Mouse (Mus musculus): Measurements from ENCODE around the gene Sema3a. TPM values are rescaled to one million over a fixed set of nuclear protein-coding genes. Genes with fewer than 3 reads are reported as not detected.

Gene Sema3a
- polyA plus RNA-seq, 1 experiment from 2014 or later = 7.5 TPM

- DNase-seq (ENCODE audit: low read depth, low spot score) (no peak), ATAC-seq (peak; percentile 72)
- no peaks in the 10 kb centered on the region for H3K27me3 ChIP-seq
Observed at GRCm38 (mm10) chr5:13547472-13548209, 422.4 kb downstream of the Sema3a start.

GRCm38 (mm10) chr5:13548210-13548554, 423.0 kb downstream of the Sema3a start:
- ChIA-PET CTCF (interaction anchor here (0.9 to 1.4 kb wide), 4 partner anchors 19 to 63 kb away, joined by 3 read pairs; no protein-coding TSS in a partner anchor), POLR2A (no interaction called here)
- peak; percentile 61 for ATAC-seq
- no peak for TF ChIP-seq CTCF (IDR thresholded peaks at IDR 0.05)
- no peak for DNase-seq (ENCODE audit: low read depth, low spot score)
- no peaks in the 10 kb centered on the region for H3K27me3 ChIP-seq
- in situ Hi-C loops (cut with MboI; ENCODE audit: low pct_unique_long_range_greater_than_20kb) = no loop called here

More at GRCm38 (mm10) chr5:13547472-13548209, 422.4 kb downstream of the Sema3a start:
- no peak for TF ChIP-seq CTCF (IDR thresholded peaks at IDR 0.05)
- CTCF ChIA-PET = interaction anchor here (0.9 to 1.4 kb wide), 4 partner anchors 19 to 63 kb away, joined by 3 read pairs; no protein-coding TSS in a partner anchor
- in situ Hi-C loops (cut with MboI; ENCODE audit: low pct_unique_long_range_greater_than_20kb) = no loop called here
- POLR2A ChIA-PET = no interaction called here

GRCm38 (mm10) chr5:13549080-13549479, 423.9 kb downstream of the Sema3a start:
- no peaks in the 10 kb centered on the region for H3K27me3 ChIP-seq
- no peak for ATAC-seq
- ChIA-PET CTCF (interaction anchor here (0.6 to 1.7 kb wide), 2 partner anchors 11 to 17 kb away, joined by 3 to 5 read pairs; no protein-coding TSS in a partner anchor), POLR2A (interaction anchor here (0.7 kb wide), 1 partner anchor 1500 kb away, joined by 8 read pairs; no protein-coding TSS in a partner anchor)
- in situ Hi-C loops (cut with MboI; ENCODE audit: low pct_unique_long_range_greater_than_20kb) = no loop called here
- DNase-seq (ENCODE audit: low read depth, low spot score) = no peak
- TF ChIP-seq CTCF (IDR thresholded peaks at IDR 0.05) = no peak

GRCm38 (mm10) chr5:13550953-13551352, 425.7 kb downstream of the Sema3a start:
- no peaks in the 10 kb centered on the region for H3K27me3 ChIP-seq
- ChIA-PET CTCF (no interaction called here), POLR2A (no interaction called here)
- TF ChIP-seq CTCF (IDR thresholded peaks at IDR 0.05) = no peak
- ATAC-seq = no peak
- in situ Hi-C loops (cut with MboI; ENCODE audit: low pct_unique_long_range_greater_than_20kb) = no loop called here
- no peak for DNase-seq (ENCODE audit: low read depth, low spot score)

GRCm38 (mm10) chr5:13557257-13557656, 432.0 kb downstream of the Sema3a start:
- POLR2A ChIA-PET = interaction anchor here (0.6 kb wide), 1 partner anchor 58 kb away, joined by 3 read pairs; no protein-coding TSS in a partner anchor
- in situ Hi-C loops (cut with MboI; ENCODE audit: low pct_unique_long_range_greater_than_20kb) = no loop called here

GRCm38 (mm10) chr5:13573867-13574266, 448.7 kb downstream of the Sema3a start:
- ATAC-seq (no peak), DNase-seq (ENCODE audit: low read depth, low spot score) (no peak)
- ChIA-PET CTCF (interaction anchor here (1.5 kb wide), 1 partner anchor 12 kb away, joined by 5 read pairs; no protein-coding TSS in a partner anchor), POLR2A (no interaction called here)
- in situ Hi-C loops (cut with MboI; ENCODE audit: low pct_unique_long_range_greater_than_20kb) = no loop called here
- no peaks in the 10 kb centered on the region for H3K27me3 ChIP-seq
- no peak for TF ChIP-seq CTCF (IDR thresholded peaks at IDR 0.05)

More at GRCm38 (mm10) chr5:13557257-13557656, 432.0 kb downstream of the Sema3a start:
- CTCF ChIA-PET = no interaction called here
- no peaks in the 10 kb centered on the region for H3K27me3 ChIP-seq
- ATAC-seq = no peak
- DNase-seq (ENCODE audit: low read depth, low spot score) = no peak
- TF ChIP-seq CTCF (IDR thresholded peaks at IDR 0.05) = no peak

GRCm38 (mm10) chr5:13579123-13579522, 453.9 kb downstream of the Sema3a start:
- in situ Hi-C loops (cut with MboI; ENCODE audit: low pct_unique_long_range_greater_than_20kb) = loop anchor here (25.0 kb wide), 1 partner anchor 167 kb away; no protein-coding TSS in a partner anchor
- ATAC-seq = no peak
- ChIA-PET POLR2A (no interaction called here), CTCF (no interaction called here)
- no peaks in the 10 kb centered on the region for H3K27me3 ChIP-seq
- DNase-seq (ENCODE audit: low read depth, low spot score) = no peak
- TF ChIP-seq CTCF (IDR thresholded peaks at IDR 0.05) = no peak

- TF ChIP-seq CTCF (IDR thresholded peaks at IDR 0.05) = peak; percentile 44
- CTCF ChIA-PET = interaction anchor here (0.7 to 1.3 kb wide), 2 partner anchors 179 to 1023 kb away, joined by 3 read pairs; no protein-coding TSS in a partner anchor
- in situ Hi-C loops (cut with MboI; ENCODE audit: low pct_unique_long_range_greater_than_20kb) = loop anchor here (25.0 kb wide), 1 partner anchor 173 kb away; no protein-coding TSS in a partner anchor
Observed at GRCm38 (mm10) chr5:13585559-13586207, 460.5 kb downstream of the Sema3a start.

GRCm38 (mm10) chr5:13594422-13594821, 469.2 kb downstream of the Sema3a start:
- ChIA-PET CTCF (interaction anchor here (0.7 to 1.0 kb wide), 2 partner anchors 17 to 1030 kb away, joined by 3 read pairs; no protein-coding TSS in a partner anchor), POLR2A (interaction anchor here (0.7 kb wide), 1 partner anchor 17 kb away, joined by 3 read pairs; no protein-coding TSS in a partner anchor)
- no peaks in the 10 kb centered on the region for H3K27me3 ChIP-seq
- no peak for DNase-seq (ENCODE audit: low read depth, low spot score)
- TF ChIP-seq CTCF (IDR thresholded peaks at IDR 0.05) = no peak
- in situ Hi-C loops (cut with MboI; ENCODE audit: low pct_unique_long_range_greater_than_20kb) = loop anchor here (25.0 kb wide), 1 partner anchor 182 kb away; no protein-coding TSS in a partner anchor
- ATAC-seq = no peak

More at GRCm38 (mm10) chr5:13585559-13586207, 460.5 kb downstream of the Sema3a start:
- ATAC-seq (no peak), DNase-seq (ENCODE audit: low read depth, low spot score) (no peak)
- POLR2A ChIA-PET = no interaction called here
- no peaks in the 10 kb centered on the region for H3K27me3 ChIP-seq

GRCm38 (mm10) chr5:13611631-13612030, 486.4 kb downstream of the Sema3a start:
- ATAC-seq (no peak), DNase-seq (ENCODE audit: low read depth, low spot score) (no peak)
- POLR2A ChIA-PET = interaction anchor here (0.6 to 1.0 kb wide), 2 partner anchors 12 to 17 kb away, joined by 3 read pairs; no protein-coding TSS in a partner anchor
- H3K27me3 ChIP-seq = no peaks in the 10 kb centered on the region
- in situ Hi-C loops (cut with MboI; ENCODE audit: low pct_unique_long_range_greater_than_20kb) = loop anchor here (25.0 kb wide), 1 partner anchor 1624 kb away; no protein-coding TSS in a partner anchor
- CTCF ChIA-PET = interaction anchor here (1.2 to 1.5 kb wide), 2 partner anchors 17 to 64 kb away, joined by 3 to 8 read pairs; no protein-coding TSS in a partner anchor
- TF ChIP-seq CTCF (IDR thresholded peaks at IDR 0.05) = no peak
